Comparison of ENCODE assay signal across 12 mouse cellular contexts in genomic region chr4:154949589-154949982, GRCm38 (mm10). TPM values are rescaled to one million over a fixed set of nuclear protein-coding genes. Genes with fewer than 3 reads are reported as not detected.
DNase-seq lines count a peak whose midpoint lies in the region; ATAC-seq lines count a peak whose summit lies in the region.
"Had no signal": no experiment of that assay in that cellular context is flagged by ENCODE, and none has a peak within 500 bp of the region (broad histone marks: within the 10 kb centered on the region; RNA-seq: fewer than 3 reads in every experiment).

No protein-coding gene starts in this region.

- 2% methylated on average over 16 of the region's 16 CpGs for WGBS in forebrain, embryonic 13.5 days
- WGBS in limb, embryonic 15.5 days: 10% methylated on average over 16 of the region's 16 CpGs
- 2% methylated on average over 16 of the region's 16 CpGs for WGBS in neural tube, embryonic 13.5 days

- H3K36me3 ChIP-seq in forebrain, embryonic 13.5 days (ENCODE audit: poor library complexity, severe bottlenecking): no peaks in the 10 kb centered on the region
- no peaks in the 10 kb centered on the region for H3K36me3 ChIP-seq in limb, embryonic 15.5 days
- no peaks in the 10 kb centered on the region for H3K36me3 ChIP-seq in neural tube, embryonic 13.5 days
- H3K36me3 ChIP-seq: liver, embryonic 15.5 days had no signal

- peak; percentile 3 for DNase-seq in adrenal gland, postnatal 14 days
- DNase-seq in adrenal gland, postnatal 25 days: no peak
- DNase-seq in gastrocnemius, postnatal 25 days: no peak
- no peak for DNase-seq in spleen, adult 12 weeks (ENCODE audit: low spot score)
- no peak for DNase-seq in adrenal gland, adult 2 months
- DNase-seq: cerebellum, postnatal 36 days; kidney, postnatal 14 days had no signal

- peak; percentile 19; the same call in 1 of the 2 replicates for ATAC-seq in forebrain, embryonic 13.5 days
- ATAC-seq in limb, embryonic 15.5 days (ENCODE audit: insufficient number of reproducible peaks, low FRiP score, low TSS enrichment, low read depth): no peak
- no peak for ATAC-seq in neural tube, embryonic 13.5 days (ENCODE audit: low read depth)
- ATAC-seq: inflammation-experienced regulatory T-cells, adult 6 months had no signal

- peak overlapping the region; percentile 95 for H3K27ac ChIP-seq in forebrain, embryonic 13.5 days
- no peak overlapping the region for H3K27ac ChIP-seq in limb, embryonic 15.5 days
- 0 out of 2 replicates have a peak overlapping the region, but pooled peaks have one; percentile 42 for H3K27ac ChIP-seq in neural tube, embryonic 13.5 days (replicated peaks)
- H3K27ac ChIP-seq: liver, embryonic 15.5 days had no signal

- H3K9me3 ChIP-seq in forebrain, embryonic 13.5 days (replicated peaks): no peaks in the 10 kb centered on the region
- no peaks in the 10 kb centered on the region for H3K9me3 ChIP-seq in limb, embryonic 15.5 days
- H3K9me3 ChIP-seq in neural tube, embryonic 13.5 days: no peaks in the 10 kb centered on the region
- H3K9me3 ChIP-seq: liver, embryonic 15.5 days had no signal

- H3K4me2 ChIP-seq in forebrain, embryonic 13.5 days: peak overlapping the region; percentile 48
- 0 out of 2 replicates have a peak overlapping the region, but pooled peaks have one; percentile 5 for H3K4me2 ChIP-seq in limb, embryonic 15.5 days
- H3K4me2 ChIP-seq in neural tube, embryonic 13.5 days: peak overlapping the region; percentile 18; the same call in 1 of the 2 replicates
- H3K4me2 ChIP-seq: liver, embryonic 15.5 days had no signal

- H3K27me3 ChIP-seq in forebrain, embryonic 13.5 days: peaks cover 15% of the 10 kb centered on the region
- peaks cover 62% of the 10 kb centered on the region for H3K27me3 ChIP-seq in limb, embryonic 15.5 days
- H3K27me3 ChIP-seq in neural tube, embryonic 13.5 days: peaks cover 25% of the 10 kb centered on the region

- H3K9ac ChIP-seq in forebrain, embryonic 13.5 days: no peak overlapping the region
- H3K9ac ChIP-seq in limb, embryonic 15.5 days: no peak overlapping the region
- no peak overlapping the region for H3K9ac ChIP-seq in neural tube, embryonic 13.5 days
- H3K9ac ChIP-seq: liver, embryonic 15.5 days had no signal

- H3K4me1 ChIP-seq in forebrain, embryonic 13.5 days: peaks cover 78% of the 10 kb centered on the region
- H3K4me1 ChIP-seq in limb, embryonic 15.5 days: peaks cover 28% of the 10 kb centered on the region
- H3K4me1 ChIP-seq in neural tube, embryonic 13.5 days (replicated peaks): peaks cover 60% of the 10 kb centered on the region

- no peak overlapping the region for H3K4me3 ChIP-seq in forebrain, embryonic 13.5 days
- H3K4me3 ChIP-seq in limb, embryonic 15.5 days: no peak overlapping the region
- H3K4me3 ChIP-seq in neural tube, embryonic 13.5 days: no peak overlapping the region
- H3K4me3 ChIP-seq: liver, embryonic 15.5 days had no signal

RNA-seq across cellular contexts. Expression of gene Hes5, which starts 11.1 kb away (rescaled TPM):
- not detected in 2 replicates for total RNA-seq in adrenal gland, postnatal 14 days (2021)
- total RNA-seq in adrenal gland, postnatal 25 days (2021): not detected in 2 replicates
- polyA plus RNA-seq in forebrain, embryonic 13.5 days (2015; fragmentation: Nextera tagmentation; extraction: Ambion mirVana): 243 and 266 TPM in 2 replicates
- 1.1 and 1.3 TPM in 2 replicates for polyA plus RNA-seq in limb, embryonic 15.5 days (2015; fragmentation: Nextera tagmentation; extraction: Ambion mirVana)
- 119 and 125 TPM in 2 replicates for polyA plus RNA-seq in neural tube, embryonic 13.5 days (2015; fragmentation: Nextera tagmentation; extraction: Ambion mirVana)
- not detected for total RNA-seq in gastrocnemius, postnatal 25 days (2021)
- not detected for total RNA-seq in adrenal gland, adult 2 months (2021)
- 0.27 TPM in 1 of 2 replicates, not detected in the other for polyA plus RNA-seq in adrenal gland, adult 2 months (2012; rRNA removed)

RNA-seq across cellular contexts. Expression of gene Pank4, which starts 14.3 kb away (rescaled TPM):
- total RNA-seq in adrenal gland, postnatal 14 days (2021): 27.9 and 30.2 TPM in 2 replicates
- total RNA-seq in adrenal gland, postnatal 25 days (2021): 33.6 and 33.8 TPM in 2 replicates
- 41.1 and 45.0 TPM in 2 replicates for polyA plus RNA-seq in forebrain, embryonic 13.5 days (2015; fragmentation: Nextera tagmentation; extraction: Ambion mirVana)
- 35.4 and 38.6 TPM in 2 replicates for polyA plus RNA-seq in limb, embryonic 15.5 days (2015; fragmentation: Nextera tagmentation; extraction: Ambion mirVana)
- polyA plus RNA-seq in neural tube, embryonic 13.5 days (2015; fragmentation: Nextera tagmentation; extraction: Ambion mirVana): 36.6 and 36.8 TPM in 2 replicates
- total RNA-seq in gastrocnemius, postnatal 25 days (2021): 10 to 100 TPM; 31.2 to 34.0 TPM
- total RNA-seq in adrenal gland, adult 2 months (2021): 10 to 100 TPM; 24.5 to 28.0 TPM
- polyA plus RNA-seq in adrenal gland, adult 2 months (2012; rRNA removed): 34.8 and 35.3 TPM in 2 replicates

RNA-seq across cellular contexts. Expression of gene Tnfrsf14, which starts 21.2 kb away (rescaled TPM):
- 8.3 and 10.6 TPM in 2 replicates for total RNA-seq in adrenal gland, postnatal 14 days (2021)
- 2.1 and 5.9 TPM in 2 replicates for total RNA-seq in adrenal gland, postnatal 25 days (2021)
- 0.14 and 0.28 TPM in 2 replicates for polyA plus RNA-seq in forebrain, embryonic 13.5 days (2015; fragmentation: Nextera tagmentation; extraction: Ambion mirVana)
- polyA plus RNA-seq in limb, embryonic 15.5 days (2015; fragmentation: Nextera tagmentation; extraction: Ambion mirVana): 0.86 and 1.1 TPM in 2 replicates
- 0.54 TPM in 1 of 2 replicates, not detected in the other for polyA plus RNA-seq in neural tube, embryonic 13.5 days (2015; fragmentation: Nextera tagmentation; extraction: Ambion mirVana)
- 1 to 10 TPM; 1.8 to 3.0 TPM for total RNA-seq in gastrocnemius, postnatal 25 days (2021)
- 1 to 10 TPM; 6.1 to 8.4 TPM for total RNA-seq in adrenal gland, adult 2 months (2021)
- polyA plus RNA-seq in adrenal gland, adult 2 months (2012; rRNA removed): 14.9 and 27.2 TPM in 2 replicates

RNA-seq across cellular contexts. Expression of gene Fam213b, which starts 50.7 kb away (rescaled TPM):
- total RNA-seq in adrenal gland, postnatal 14 days (2021): 51.9 and 52.6 TPM in 2 replicates
- 126 and 172 TPM in 2 replicates for total RNA-seq in adrenal gland, postnatal 25 days (2021)
- 29.5 and 34.1 TPM in 2 replicates for polyA plus RNA-seq in forebrain, embryonic 13.5 days (2015; fragmentation: Nextera tagmentation; extraction: Ambion mirVana)
- 57.3 and 65.5 TPM in 2 replicates for polyA plus RNA-seq in limb, embryonic 15.5 days (2015; fragmentation: Nextera tagmentation; extraction: Ambion mirVana)
- 38.7 and 44.0 TPM in 2 replicates for polyA plus RNA-seq in neural tube, embryonic 13.5 days (2015; fragmentation: Nextera tagmentation; extraction: Ambion mirVana)
- total RNA-seq in gastrocnemius, postnatal 25 days (2021): 10 to 100 TPM; 81.5 to 81.6 TPM
- total RNA-seq in adrenal gland, adult 2 months (2021): 10 to 100 TPM; 41.1 to 56.2 TPM
- 61.1 and 87.9 TPM in 2 replicates for polyA plus RNA-seq in adrenal gland, adult 2 months (2012; rRNA removed)
